Mouse (Mus musculus): ENCODE data around the gene Nkd1. TPM values are rescaled to one million over a fixed set of nuclear protein-coding genes. Genes with fewer than 3 reads are reported as not detected.

Nkd1 gene
- polyA plus RNA-seq, 1 experiment from 2014 or later: 27.8 TPM

GRCm38 (mm10) chr8:88518047-88518446 lies 3.1 kb upstream of the Nkd1 start:
- H3K36me3 ChIP-seq (ENCODE audit: control insufficient read depth, insufficient read depth, low read length): no peaks in the 10 kb centered on the region
- WGBS: 56% methylated on average over 9 of the region's 9 CpGs
- no peak overlapping the region for H3K4me3 ChIP-seq (ENCODE audit: low read length)
- no peak overlapping the region for H3K27ac ChIP-seq (ENCODE audit: low read length)
- no peaks in the 10 kb centered on the region for H3K9me3 ChIP-seq (ENCODE audit: control insufficient read depth, low read length)
- 0 out of 2 replicates have a peak, but pooled peaks cover 8% of the 10 kb centered on the region for H3K4me1 ChIP-seq (ENCODE audit: control insufficient read depth, insufficient read depth, low read length)
- H3K4me2 ChIP-seq (ENCODE audit: low read depth, low read length): no peak overlapping the region
- peaks cover 16% of the 10 kb centered on the region; the same call in 1 of the 2 replicates for H3K27me3 ChIP-seq (replicated peaks; ENCODE audit: control insufficient read depth, insufficient read depth, low read length)
- H3K9ac ChIP-seq (ENCODE audit: low read depth, low read length): no peak overlapping the region
- no peak for ATAC-seq

DNA sequence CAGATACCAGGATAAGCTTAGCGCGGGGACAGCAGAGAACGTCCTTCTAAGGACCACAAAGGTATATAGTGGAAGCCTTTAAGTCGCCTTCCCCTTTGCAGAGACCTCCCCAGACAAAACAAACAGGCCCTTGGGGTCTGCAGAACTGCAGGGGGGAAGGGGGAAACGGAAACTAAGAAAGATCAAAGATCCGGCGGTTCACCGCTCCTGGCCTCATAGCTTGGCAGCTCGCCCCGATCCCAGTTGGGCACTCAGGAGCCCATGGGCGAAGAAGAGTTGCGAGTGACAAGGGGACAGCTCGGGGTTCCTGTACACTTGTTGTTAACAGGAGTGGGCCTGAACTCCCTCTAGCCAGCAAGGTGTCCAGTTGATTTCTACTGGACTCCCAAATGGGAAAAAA lies 773 bp upstream of the Nkd1 start:
- H3K27me3 ChIP-seq (replicated peaks; ENCODE audit: control insufficient read depth, insufficient read depth, low read length): peaks cover 13% of the 10 kb centered on the region; the same call in 1 of the 2 replicates
- no peak for ATAC-seq
- 17% methylated on average over 13 of the region's 13 CpGs for WGBS
- no peaks in the 10 kb centered on the region for H3K9me3 ChIP-seq (ENCODE audit: control insufficient read depth, low read length)
- H3K4me3 ChIP-seq (ENCODE audit: low read length): peak overlapping the region; percentile 74; the same call in 1 of the 2 replicates
- peaks cover 19% of the 10 kb centered on the region; the same call in 1 of the 2 replicates for H3K4me1 ChIP-seq (ENCODE audit: control insufficient read depth, insufficient read depth, low read length)
- no peaks in the 10 kb centered on the region for H3K36me3 ChIP-seq (ENCODE audit: control insufficient read depth, insufficient read depth, low read length)
- no peak overlapping the region for H3K27ac ChIP-seq (ENCODE audit: low read length)
- H3K9ac ChIP-seq (ENCODE audit: low read depth, low read length): no peak overlapping the region; the same call in 1 of the 2 replicates
- H3K4me2 ChIP-seq (ENCODE audit: low read depth, low read length): peak overlapping the region; percentile 99

- peak; percentile 65 for ATAC-seq
- H3K27me3 ChIP-seq (replicated peaks; ENCODE audit: control insufficient read depth, insufficient read depth, low read length): peaks cover 13% of the 10 kb centered on the region; the same call in 1 of the 2 replicates
- peaks cover 19% of the 10 kb centered on the region; the same call in 1 of the 2 replicates for H3K4me1 ChIP-seq (ENCODE audit: control insufficient read depth, insufficient read depth, low read length)
- H3K27ac ChIP-seq (ENCODE audit: low read length): peak overlapping the region; percentile 38; the same call in 1 of the 2 replicates
- no peaks in the 10 kb centered on the region for H3K9me3 ChIP-seq (ENCODE audit: control insufficient read depth, low read length)
- H3K36me3 ChIP-seq (ENCODE audit: control insufficient read depth, insufficient read depth, low read length): no peaks in the 10 kb centered on the region
- peak overlapping the region; percentile 74 for H3K4me3 ChIP-seq (ENCODE audit: low read length)
- WGBS: 1% methylated on average over 60 of the region's 65 CpGs
- H3K4me2 ChIP-seq (ENCODE audit: low read depth, low read length): peak overlapping the region; percentile 99
- H3K9ac ChIP-seq (ENCODE audit: low read depth, low read length): peak overlapping the region; percentile 82
Observed at GRCm38 (mm10) chr8:88521541-88522414, 624 bp downstream of the Nkd1 start.

GRCm38 (mm10) chr8:88522433-88523030 lies 1.4 kb downstream of the Nkd1 start:
- H3K27ac ChIP-seq (ENCODE audit: low read length): no peak overlapping the region
- no peaks in the 10 kb centered on the region for H3K9me3 ChIP-seq (ENCODE audit: control insufficient read depth, low read length)
- peak overlapping the region; percentile 74 for H3K4me3 ChIP-seq (ENCODE audit: low read length)
- peaks cover 9% of the 10 kb centered on the region; the same call in 1 of the 2 replicates for H3K27me3 ChIP-seq (replicated peaks; ENCODE audit: control insufficient read depth, insufficient read depth, low read length)
- no peaks in the 10 kb centered on the region for H3K36me3 ChIP-seq (ENCODE audit: control insufficient read depth, insufficient read depth, low read length)
- H3K4me2 ChIP-seq (ENCODE audit: low read depth, low read length): peak overlapping the region; percentile 99
- WGBS: 32% methylated on average over 5 of the region's 5 CpGs
- peak overlapping the region; percentile 82 for H3K9ac ChIP-seq (ENCODE audit: low read depth, low read length)
- H3K4me1 ChIP-seq (ENCODE audit: control insufficient read depth, insufficient read depth, low read length): peaks cover 19% of the 10 kb centered on the region; the same call in 1 of the 2 replicates
- ATAC-seq: no peak

DNA sequence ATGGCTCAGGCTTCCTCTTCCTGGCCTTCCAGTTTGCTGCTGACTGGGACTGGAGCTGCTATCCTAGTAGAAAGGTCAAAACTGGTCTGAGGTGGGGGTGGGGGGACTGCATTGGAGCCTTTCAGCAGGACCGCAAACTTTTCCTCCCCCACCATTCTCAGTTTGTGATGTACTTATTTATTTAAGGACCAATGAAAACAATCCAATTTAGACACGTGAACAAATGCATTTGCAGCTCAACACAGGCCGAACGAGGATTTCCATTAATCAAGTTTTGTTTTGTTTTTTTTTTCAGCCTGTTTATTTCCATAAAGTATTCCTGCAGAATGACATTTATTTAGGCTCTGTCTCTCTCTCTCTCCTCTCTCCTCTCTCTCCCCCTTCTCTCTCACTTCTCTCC lies 2.5 kb downstream of the Nkd1 start:
- H3K36me3 ChIP-seq (ENCODE audit: control insufficient read depth, insufficient read depth, low read length): no peaks in the 10 kb centered on the region
- no peaks in the 10 kb centered on the region for H3K9me3 ChIP-seq (ENCODE audit: control insufficient read depth, low read length)
- WGBS: 38% methylated on average over 4 of the region's 4 CpGs
- H3K4me3 ChIP-seq (ENCODE audit: low read length): 0 out of 2 replicates have a peak overlapping the region, but pooled peaks have one; percentile 74
- peak overlapping the region; percentile 99 for H3K4me2 ChIP-seq (ENCODE audit: low read depth, low read length)
- ATAC-seq: no peak
- peaks cover 19% of the 10 kb centered on the region; the same call in 1 of the 2 replicates for H3K4me1 ChIP-seq (ENCODE audit: control insufficient read depth, insufficient read depth, low read length)
- H3K27me3 ChIP-seq (replicated peaks; ENCODE audit: control insufficient read depth, insufficient read depth, low read length): peaks cover 6% of the 10 kb centered on the region; the same call in 1 of the 2 replicates
- no peak overlapping the region for H3K9ac ChIP-seq (ENCODE audit: low read depth, low read length)
- no peak overlapping the region for H3K27ac ChIP-seq (ENCODE audit: low read length)

DNA sequence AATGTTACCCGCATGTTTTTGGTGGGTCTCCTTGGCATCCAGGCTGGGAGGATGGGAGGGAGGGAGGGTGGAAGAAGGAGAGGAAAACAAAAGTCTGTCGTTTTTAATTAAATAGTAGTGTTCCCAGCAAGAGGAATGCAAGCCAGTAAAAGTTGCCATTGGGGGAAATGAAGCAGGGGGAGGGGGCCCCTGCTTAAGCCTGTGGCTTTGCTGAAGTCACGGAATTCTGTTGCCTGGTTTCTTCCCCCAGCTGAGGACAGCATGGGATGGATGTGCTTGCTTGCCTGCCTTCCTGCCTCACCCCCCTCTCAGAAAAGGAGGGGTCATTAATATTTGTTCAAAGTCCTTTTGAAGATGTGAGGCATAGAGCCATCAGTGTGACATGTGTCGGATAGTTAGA lies 3.0 kb downstream of the Nkd1 start:
- peaks cover 19% of the 10 kb centered on the region; the same call in 1 of the 2 replicates for H3K4me1 ChIP-seq (ENCODE audit: control insufficient read depth, insufficient read depth, low read length)
- H3K27me3 ChIP-seq (replicated peaks; ENCODE audit: control insufficient read depth, insufficient read depth, low read length): peaks cover 5% of the 10 kb centered on the region; the same call in 1 of the 2 replicates
- H3K36me3 ChIP-seq (ENCODE audit: control insufficient read depth, insufficient read depth, low read length): no peaks in the 10 kb centered on the region
- no peak overlapping the region for H3K4me3 ChIP-seq (ENCODE audit: low read length)
- 0 out of 2 replicates have a peak overlapping the region, but pooled peaks have one; percentile 1 for H3K4me2 ChIP-seq (ENCODE audit: low read depth, low read length)
- ATAC-seq: no peak
- WGBS: 31% methylated on average over 4 of the region's 4 CpGs
- no peak overlapping the region for H3K27ac ChIP-seq (ENCODE audit: low read length)
- H3K9ac ChIP-seq (ENCODE audit: low read depth, low read length): no peak overlapping the region
- no peaks in the 10 kb centered on the region for H3K9me3 ChIP-seq (ENCODE audit: control insufficient read depth, low read length)

DNA sequence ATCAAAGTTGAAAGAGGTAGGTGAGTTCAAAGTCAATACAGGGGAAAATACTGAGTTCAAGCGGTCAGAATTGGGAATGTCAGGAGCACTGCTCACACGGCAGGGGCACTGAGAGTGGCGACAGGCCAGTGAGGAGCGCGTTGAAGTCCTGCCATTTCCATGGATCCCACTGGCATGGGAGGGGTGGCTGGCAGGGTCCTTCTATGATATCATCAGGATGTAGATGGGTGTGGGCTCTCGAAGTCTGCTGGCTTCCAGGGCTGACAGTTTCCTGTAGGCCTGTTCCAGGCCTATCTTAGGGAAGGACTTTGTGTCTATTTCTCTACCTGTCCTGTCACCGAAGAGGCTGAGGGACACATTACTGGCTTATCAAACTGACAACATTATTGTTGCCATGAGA lies 3.7 kb downstream of the Nkd1 start:
- Histone ChIP-seq H3K4me3 (ENCODE audit: low read length) (no peak overlapping the region), H3K9me3 (ENCODE audit: control insufficient read depth, low read length) (no peaks in the 10 kb centered on the region), H3K36me3 (ENCODE audit: control insufficient read depth, insufficient read depth, low read length) (no peaks in the 10 kb centered on the region), H3K4me2 (ENCODE audit: low read depth, low read length) (no peak overlapping the region), H3K4me1 (ENCODE audit: control insufficient read depth, insufficient read depth, low read length) (peaks cover 19% of the 10 kb centered on the region; the same call in 1 of the 2 replicates), H3K27ac (ENCODE audit: low read length) (no peak overlapping the region), H3K27me3 (replicated peaks; ENCODE audit: control insufficient read depth, insufficient read depth, low read length) (peaks cover 3% of the 10 kb centered on the region; the same call in 1 of the 2 replicates), H3K9ac (ENCODE audit: low read depth, low read length) (no peak overlapping the region)
- ATAC-seq: no peak
- 80% methylated on average over 7 of the region's 7 CpGs for WGBS

- no peaks in the 10 kb centered on the region for H3K36me3 ChIP-seq (ENCODE audit: control insufficient read depth, insufficient read depth, low read length)
- H3K27me3 ChIP-seq (replicated peaks; ENCODE audit: control insufficient read depth, insufficient read depth, low read length): peaks cover 3% of the 10 kb centered on the region; the same call in 1 of the 2 replicates
- H3K9ac ChIP-seq (ENCODE audit: low read depth, low read length): no peak overlapping the region
- H3K27ac ChIP-seq (ENCODE audit: low read length): no peak overlapping the region
- H3K9me3 ChIP-seq (ENCODE audit: control insufficient read depth, low read length): no peaks in the 10 kb centered on the region
- WGBS: 75% methylated on average over 5 of the region's 5 CpGs
- H3K4me2 ChIP-seq (ENCODE audit: low read depth, low read length): no peak overlapping the region
- H3K4me3 ChIP-seq (ENCODE audit: low read length): no peak overlapping the region
- H3K4me1 ChIP-seq (ENCODE audit: control insufficient read depth, insufficient read depth, low read length): peaks cover 21% of the 10 kb centered on the region; the same call in 1 of the 2 replicates
- no peak for ATAC-seq
Observed at GRCm38 (mm10) chr8:88526296-88526695, 5.1 kb downstream of the Nkd1 start.

GRCm38 (mm10) chr8:88528186-88528585 lies 7.0 kb downstream of the Nkd1 start:
- Histone ChIP-seq H3K27ac (ENCODE audit: low read length) (no peak overlapping the region), H3K4me3 (ENCODE audit: low read length) (no peak overlapping the region), H3K4me1 (ENCODE audit: control insufficient read depth, insufficient read depth, low read length) (peaks cover 15% of the 10 kb centered on the region; the same call in 1 of the 2 replicates), H3K36me3 (ENCODE audit: control insufficient read depth, insufficient read depth, low read length) (no peaks in the 10 kb centered on the region), H3K27me3 (replicated peaks; ENCODE audit: control insufficient read depth, insufficient read depth, low read length) (no peaks in the 10 kb centered on the region), H3K9ac (ENCODE audit: low read depth, low read length) (no peak overlapping the region), H3K4me2 (ENCODE audit: low read depth, low read length) (no peak overlapping the region), H3K9me3 (ENCODE audit: control insufficient read depth, low read length) (no peaks in the 10 kb centered on the region)
- ATAC-seq: no peak
- WGBS: 68% methylated on average over 9 of the region's 9 CpGs
